Mouse (Mus musculus): Measurements from ENCODE around the gene Zyx.

The Zyx gene

GRCm38 (mm10) chr6:42349426-42350020 lies at the start of gene Zyx:
Gene Zyx, plus strand, starts transcription at chr6:42349630.
- DNase-seq, result peak; percentile 94

GRCm38 (mm10) chr6:42309816-42310378 lies 39.5 kb upstream of the Zyx start:
- peak; percentile 44 for DNase-seq

- no peak for DNase-seq
Measured at GRCm38 (mm10) chr6:42310427-42311053, 38.9 kb upstream of the Zyx start.

GRCm38 (mm10) chr6:42318293-42318692 lies 31.1 kb upstream of the Zyx start:
- DNase-seq, result peak; percentile 28

GRCm38 (mm10) chr6:42323371-42324066 lies 25.9 kb upstream of the Zyx start:
- peak; percentile 73 for DNase-seq

- no peak for DNase-seq
Measured at GRCm38 (mm10) chr6:42324067-42324481, 25.4 kb upstream of the Zyx start.

- peak; percentile 85 for DNase-seq
Measured at GRCm38 (mm10) chr6:42324482-42325267, 24.8 kb upstream of the Zyx start, which contains the start of gene Fam131b. Gene Fam131b, minus strand, starts transcription at chr6:42324643.

GRCm38 (mm10) chr6:42325268-42325609 lies 24.2 kb upstream of the Zyx start:
- peak; percentile 94 for DNase-seq

- peak; percentile 22 for DNase-seq
Measured at GRCm38 (mm10) chr6:42326509-42326908, 22.9 kb upstream of the Zyx start.

GRCm38 (mm10) chr6:42328757-42329156 lies 20.7 kb upstream of the Zyx start:
- DNase-seq, result no peak

- DNase-seq, result peak; percentile 84
Measured at GRCm38 (mm10) chr6:42330216-42330615, 19.2 kb upstream of the Zyx start.

- DNase-seq, result no peak
Measured at GRCm38 (mm10) chr6:42330946-42331345, 18.5 kb upstream of the Zyx start.

- no peak for DNase-seq
Measured at GRCm38 (mm10) chr6:42339189-42339588, 10.2 kb upstream of the Zyx start.

- no peak for DNase-seq
Measured at GRCm38 (mm10) chr6:42339981-42340380, 9.4 kb upstream of the Zyx start.

GRCm38 (mm10) chr6:42342171-42342570 lies 7.3 kb upstream of the Zyx start:
- DNase-seq, result no peak

- peak; percentile 98 for DNase-seq
Measured at GRCm38 (mm10) chr6:42343361-42344120, 5.9 kb upstream of the Zyx start.

- DNase-seq, result peak; percentile 63
Measured at GRCm38 (mm10) chr6:42344255-42344654, 5.2 kb upstream of the Zyx start.

- DNase-seq, result peak; percentile 82
Measured at GRCm38 (mm10) chr6:42348281-42349005, 987 bp upstream of the Zyx start.

- peak; percentile 89 for DNase-seq
Measured at GRCm38 (mm10) chr6:42349006-42349425, 414 bp upstream of the Zyx start.

- DNase-seq, result peak; percentile 88
Measured at GRCm38 (mm10) chr6:42350021-42350967, 864 bp downstream of the Zyx start.

All from cerebellum, adult 9-10 months (tissue).